Mouse (Mus musculus) embryonic fibroblast, embryonic 13.5 days (primary cell): ENCODE measurements around the gene Prkch. TPM values are rescaled to one million over a fixed set of nuclear protein-coding genes. Genes with fewer than 3 reads are reported as not detected.

Experiments used
- H3K27ac ChIP-seq: 2 replicates; pipeline ENCODE4 v1.5.1; 2012; ENCODE audit warnings: low read length, control low read depth, inconsistent platforms; ENCODE audit not compliant: insufficient read depth
- H3K4me1 ChIP-seq: 2 replicates; pipeline ENCODE4 v1.6.1; 2011; ENCODE audit warnings: low read length; ENCODE audit not compliant: control insufficient read depth, insufficient read depth
- H3K4me3 ChIP-seq: 2 replicates; pipeline ENCODE4 v1.5.1; 2011; ENCODE audit warnings: mild to moderate bottlenecking, control low read depth, low read length; ENCODE audit not compliant: insufficient read depth
- CTCF ChIP-seq: IDR thresholded peaks from 2 replicates; pipeline ENCODE4 v1.5.1; 2011; ENCODE audit warnings: mild to moderate bottlenecking, control low read depth, low read length, moderate library complexity, borderline replicate concordance; ENCODE audit not compliant: insufficient read depth
- POLR2A ChIP-seq: IDR thresholded peaks from 2 replicates; pipeline ENCODE4 v1.6.1; 2011; ENCODE audit warnings: low read depth, mild to moderate bottlenecking, control low read depth, low read length, moderate library complexity
- polyA plus RNA-seq: library from polyadenylated mRNA; stranded (reverse); fragments of >200 nt; gene quantifications from 2 replicates; pipeline ENCODE4 v1.2.4, GENCODE M21; 2011; ENCODE audit warnings: low read depth; ENCODE audit not compliant: missing spikeins, insufficient read length

Gene Prkch
- polyA plus RNA-seq, 1 experiment = 1.3 TPM

- Histone ChIP-seq H3K4me3 (no peak overlapping the region), H3K4me1 (no peaks in the 10 kb centered on the region), H3K27ac (no peak overlapping the region)
- TF ChIP-seq POLR2A (no peak), CTCF (no peak)
Measured at GRCm38 (mm10) chr12:73732862-73733261, 148.3 kb downstream of the Prkch start.

- H3K4me1 ChIP-seq = no peaks in the 10 kb centered on the region
- TF ChIP-seq POLR2A (no peak), CTCF (no peak)
- no peak overlapping the region for H3K4me3 ChIP-seq
- H3K27ac ChIP-seq = no peak overlapping the region
Measured at GRCm38 (mm10) chr12:73736931-73737330, 152.3 kb downstream of the Prkch start.

- H3K4me1 ChIP-seq = no peaks in the 10 kb centered on the region
- TF ChIP-seq POLR2A = no peak
- no peak for TF ChIP-seq CTCF
- H3K27ac ChIP-seq = no peak overlapping the region
- no peak overlapping the region for H3K4me3 ChIP-seq
Measured at GRCm38 (mm10) chr12:73739611-73740219, 155.1 kb downstream of the Prkch start.

GRCm38 (mm10) chr12:73742577-73742976 lies 158.0 kb downstream of the Prkch start:
- H3K4me3 ChIP-seq = no peak overlapping the region
- TF ChIP-seq CTCF (no peak), POLR2A (no peak)
- H3K27ac ChIP-seq = no peak overlapping the region
- no peaks in the 10 kb centered on the region for H3K4me1 ChIP-seq

- no peak overlapping the region for H3K4me3 ChIP-seq
- TF ChIP-seq CTCF = no peak
- TF ChIP-seq POLR2A = no peak
Measured at GRCm38 (mm10) chr12:73743087-73743486, 158.5 kb downstream of the Prkch start.

GRCm38 (mm10) chr12:73746072-73746471 lies 161.5 kb downstream of the Prkch start:
- no peak overlapping the region for H3K27ac ChIP-seq
- TF ChIP-seq POLR2A (no peak), CTCF (no peak)
- H3K4me1 ChIP-seq = no peaks in the 10 kb centered on the region; the same call in 1 of the 2 replicates
- H3K4me3 ChIP-seq = no peak overlapping the region

More at GRCm38 (mm10) chr12:73743087-73743486, 158.5 kb downstream of the Prkch start:
- no peaks in the 10 kb centered on the region; the same call in 1 of the 2 replicates for H3K4me1 ChIP-seq
- H3K27ac ChIP-seq = no peak overlapping the region

- H3K27ac ChIP-seq = no peak overlapping the region
- TF ChIP-seq POLR2A = no peak
- TF ChIP-seq CTCF = no peak
- no peaks in the 10 kb centered on the region; the same call in 1 of the 2 replicates for H3K4me1 ChIP-seq
- H3K4me3 ChIP-seq = no peak overlapping the region
Measured at GRCm38 (mm10) chr12:73748373-73748772, 163.8 kb downstream of the Prkch start.

- TF ChIP-seq POLR2A = no peak
- no peak for TF ChIP-seq CTCF
- H3K27ac ChIP-seq = no peak overlapping the region
- no peak overlapping the region for H3K4me3 ChIP-seq
- no peaks in the 10 kb centered on the region for H3K4me1 ChIP-seq
Measured at GRCm38 (mm10) chr12:73754476-73755150, 170.0 kb downstream of the Prkch start.

- no peak for TF ChIP-seq POLR2A
- no peak for TF ChIP-seq CTCF
- Histone ChIP-seq H3K27ac (no peak overlapping the region), H3K4me1 (no peaks in the 10 kb centered on the region), H3K4me3 (no peak overlapping the region)
Measured at GRCm38 (mm10) chr12:73755646-73756045, 171.1 kb downstream of the Prkch start.

GRCm38 (mm10) chr12:73756527-73756926 lies 171.9 kb downstream of the Prkch start:
- Histone ChIP-seq H3K4me1 (no peaks in the 10 kb centered on the region), H3K4me3 (no peak overlapping the region), H3K27ac (no peak overlapping the region)
- no peak for TF ChIP-seq CTCF
- no peak for TF ChIP-seq POLR2A
